Mouse (Mus musculus) heart, postnatal 0 days (tissue): Measurements from ENCODE around the gene Cep85l. TPM values are rescaled to one million over a fixed set of nuclear protein-coding genes. Genes with fewer than 3 reads are reported as not detected.

Experiments used
- ATAC-seq: fragments of 200-750 bp; cut with Nextera tagmentation; 2 replicates; pipeline ENCODE4 v1.8.0; 2017; ENCODE audit warnings: low read depth, moderate number of reproducible peaks, moderate library complexity; ENCODE audit not compliant: insufficient read depth
- DNase-seq: peaks from one replicate; pipeline ENCODE4 v3.0.0-alpha.2; 2016; ENCODE audit warnings: low spot score
- H3K27ac ChIP-seq: fragments of 300-500 bp; sonication (generic); 2 replicates; pipeline ENCODE4 v1.5.1; 2014; ENCODE audit warnings: low read depth, mild to moderate bottlenecking
- H3K27me3 ChIP-seq: fragments of 300-500 bp; sonication (generic); 2 replicates; pipeline ENCODE4 v1.6.1; 2014; ENCODE audit warnings: low read length, mixed read lengths; ENCODE audit not compliant: control insufficient read depth, insufficient read depth
- H3K36me3 ChIP-seq: fragments of 300-500 bp; sonication (generic); replicated peaks from 2 replicates; pipeline ENCODE4 v1.6.1; 2014; ENCODE audit warnings: low read length, mixed read lengths; ENCODE audit not compliant: control insufficient read depth, insufficient read depth
- H3K4me1 ChIP-seq: fragments of 300-500 bp; sonication (generic); 2 replicates; pipeline ENCODE4 v1.6.1; 2014; ENCODE audit warnings: antibody characterized with exemption; ENCODE audit not compliant: control insufficient read depth, insufficient read depth
- H3K4me2 ChIP-seq: fragments of 300-500 bp; sonication (generic); 2 replicates; pipeline ENCODE4 v1.6.1; 2014; ENCODE audit warnings: low read depth, mild to moderate bottlenecking, low read length, moderate library complexity
- H3K4me3 ChIP-seq: fragments of 300-500 bp; sonication (generic); 2 replicates; pipeline ENCODE4 v1.5.1; 2014; ENCODE audit warnings: low read depth, low read length
- H3K9ac ChIP-seq: fragments of 300-500 bp; sonication (generic); replicated peaks from 2 replicates; pipeline ENCODE4 v1.6.1; 2014; ENCODE audit warnings: low read depth, low read length, mixed read lengths
- H3K9me3 ChIP-seq: fragments of 300-500 bp; sonication (generic); replicated peaks from 2 replicates; pipeline ENCODE4 v1.6.1; 2016; ENCODE audit warnings: low read length; ENCODE audit not compliant: control insufficient read depth
- CTCF ChIP-seq: IDR thresholded peaks from 2 replicates; pipeline ENCODE4 v1.5.1; 2016; ENCODE audit warnings: antibody characterized with exemption, control low read depth, low read depth
- EP300 ChIP-seq: IDR thresholded peaks from 2 replicates; pipeline ENCODE4 v1.6.1; 2016; ENCODE audit warnings: antibody characterized with exemption, low read depth
- WGBS: fragments of 180-500 bp; shearing (Covaris S2); extraction: QIAGEN DNeasy Blood & Tissue Kit; methylation state at CpG from one replicate; pipeline ENCODE4 v1.1.7; 2014; 5-methylcytosine and 5-hydroxymethylcytosine counted together
- polyA plus RNA-seq: library from polyadenylated mRNA; unstranded; fragments of >200 nt; fragmentation: Nextera tagmentation; extraction: Ambion mirVana; gene quantifications from 2 replicates; pipeline ENCODE4 v1.2.1, GENCODE M21; 2015
- total RNA-seq: library from RNA; depleted of rRNA; stranded (reverse); fragments of >200 nt; gene quantifications from 2 replicates; pipeline ENCODE4 v1.2.3, GENCODE M21; 2014; ENCODE audit warnings: low replicate concordance

The Cep85l gene
- total and polyA plus RNA-seq, 2 experiments from 2014 or later, result 4.1 to 17.6 TPM

GRCm38 (mm10) chr10:53335974-53336373 is 43.8 kb downstream of the Cep85l start:
- Histone ChIP-seq H3K27me3 (no peaks in the 10 kb centered on the region), H3K9ac (peak overlapping the region; percentile 82), H3K4me1 (peaks cover 26% of the 10 kb centered on the region), H3K36me3 (0 out of 2 replicates have a peak, but pooled peaks cover 3% of the 10 kb centered on the region), H3K4me2 (peak overlapping the region; percentile 63), H3K4me3 (peak overlapping the region; percentile 53), H3K27ac (peak overlapping the region; percentile 96), H3K9me3 (no peaks in the 10 kb centered on the region)
- no peak for ATAC-seq
- TF ChIP-seq EP300, result no peak
- TF ChIP-seq CTCF, result no peak
- WGBS, result 34% methylated on average over 3 of the region's 3 CpGs
- peak; percentile 35 for DNase-seq

DNA sequence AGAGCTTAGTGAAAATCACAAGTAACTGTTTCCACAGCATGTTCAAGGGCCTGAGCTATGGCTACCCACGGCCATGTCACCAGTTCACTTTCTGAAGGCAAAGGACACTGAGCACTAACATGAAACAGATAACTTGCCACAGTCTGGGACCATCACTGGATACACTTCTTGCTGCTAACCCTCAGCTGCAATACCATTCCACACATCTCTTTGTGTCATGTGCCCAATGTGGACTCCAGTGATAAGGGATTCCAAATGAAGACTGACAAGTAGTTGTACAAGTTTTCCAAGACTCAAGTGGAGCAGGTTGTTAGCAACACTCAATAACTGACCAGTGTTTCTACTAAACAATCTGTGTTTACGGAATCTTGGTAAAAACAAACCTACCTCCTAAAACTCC is 44.5 kb downstream of the Cep85l start:
- no peaks in the 10 kb centered on the region for H3K9me3 ChIP-seq
- no peak overlapping the region for H3K9ac ChIP-seq
- no peaks in the 10 kb centered on the region for H3K27me3 ChIP-seq
- 0 out of 2 replicates have a peak overlapping the region, but pooled peaks have one; percentile 53 for H3K4me3 ChIP-seq
- WGBS, result 35% methylated on average over 2 of the region's 2 CpGs
- peak overlapping the region; percentile 96 for H3K27ac ChIP-seq
- DNase-seq (peak; percentile 81), ATAC-seq (peak; percentile 73)
- H3K4me1 ChIP-seq, result peaks cover 31% of the 10 kb centered on the region
- H3K4me2 ChIP-seq, result peak overlapping the region; percentile 63
- TF ChIP-seq CTCF (no peak), EP300 (peak; percentile 83)
- 0 out of 2 replicates have a peak, but pooled peaks cover 3% of the 10 kb centered on the region for H3K36me3 ChIP-seq

DNA sequence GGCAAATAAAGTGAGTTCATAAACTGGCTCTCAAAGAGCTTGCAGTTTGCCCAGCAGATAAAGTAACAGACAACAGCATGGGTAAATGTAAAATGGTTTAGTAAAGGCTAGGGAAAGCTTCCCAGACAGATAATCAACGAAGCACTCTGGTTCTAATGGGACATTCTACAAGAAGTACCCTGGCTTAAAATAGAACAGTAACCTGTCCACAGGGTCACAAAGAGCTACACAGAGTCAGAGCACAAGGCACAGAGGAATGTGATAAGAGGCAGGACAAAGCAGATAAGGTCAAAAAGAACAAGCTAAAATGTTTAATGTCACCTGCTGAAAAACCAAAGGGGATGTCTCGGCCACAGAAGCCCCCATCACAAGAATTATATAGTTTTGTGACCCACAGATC is 47.0 kb downstream of the Cep85l start:
- Histone ChIP-seq H3K36me3 (no peaks in the 10 kb centered on the region), H3K27ac (peak overlapping the region; percentile 96), H3K9ac (peak overlapping the region; percentile 29; the same call in 1 of the 2 replicates), H3K9me3 (no peaks in the 10 kb centered on the region), H3K27me3 (no peaks in the 10 kb centered on the region), H3K4me2 (peak overlapping the region; percentile 33), H3K4me3 (no peak overlapping the region), H3K4me1 (peaks cover 45% of the 10 kb centered on the region)
- DNase-seq (peak; percentile 81), ATAC-seq (peak; percentile 58)
- WGBS, result 24% methylated on average over 2 of the region's 2 CpGs
- TF ChIP-seq CTCF (no peak), EP300 (peak; percentile 92)

DNA sequence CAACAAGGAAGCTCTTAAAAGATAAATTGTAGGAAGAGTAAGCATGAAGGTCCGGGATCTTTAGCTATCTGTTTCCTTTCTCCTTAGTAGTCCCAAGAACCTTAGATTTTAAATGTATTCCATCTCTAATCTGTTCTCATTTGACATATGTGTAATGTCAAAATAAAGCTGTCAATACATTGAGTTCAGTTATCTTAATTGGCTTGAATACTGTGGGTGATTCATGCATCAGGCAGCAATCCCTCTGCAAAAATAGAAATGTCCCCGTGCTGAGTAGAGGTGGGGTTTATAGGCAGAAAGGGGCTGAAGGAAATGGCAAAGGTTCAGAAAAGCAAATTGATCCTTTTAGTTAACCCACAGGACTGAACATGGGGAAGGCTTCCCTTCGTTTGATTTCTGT is 50.5 kb downstream of the Cep85l start:
- peak overlapping the region; percentile 90 for H3K27ac ChIP-seq
- DNase-seq (no peak), ATAC-seq (no peak)
- no peaks in the 10 kb centered on the region for H3K36me3 ChIP-seq
- H3K9ac ChIP-seq, result peak overlapping the region; percentile 37
- H3K4me1 ChIP-seq, result peaks cover 48% of the 10 kb centered on the region
- H3K4me3 ChIP-seq, result no peak overlapping the region
- WGBS, result 11% methylated on average over 3 of the region's 3 CpGs
- TF ChIP-seq CTCF (no peak), EP300 (peak; percentile 70; the same call in 1 of the 2 replicates)
- H3K27me3 ChIP-seq, result no peaks in the 10 kb centered on the region
- peak overlapping the region; percentile 41 for H3K4me2 ChIP-seq
- H3K9me3 ChIP-seq, result no peaks in the 10 kb centered on the region

- no peak for ATAC-seq
- no peak overlapping the region for H3K9ac ChIP-seq
- H3K27me3 ChIP-seq, result no peaks in the 10 kb centered on the region
Measured at GRCm38 (mm10) chr10:53326367-53326766, 53.4 kb downstream of the Cep85l start.

GRCm38 (mm10) chr10:53324663-53325062 is 55.1 kb downstream of the Cep85l start:
- H3K4me3 ChIP-seq, result no peak overlapping the region
- DNase-seq (peak; percentile 95), ATAC-seq (peak; percentile 98)
- 0% methylated on average over 1 of the region's 1 CpGs for WGBS
- H3K27me3 ChIP-seq, result no peaks in the 10 kb centered on the region
- H3K36me3 ChIP-seq, result no peaks in the 10 kb centered on the region
- peaks cover 31% of the 10 kb centered on the region for H3K4me1 ChIP-seq
- H3K4me2 ChIP-seq, result peak overlapping the region; percentile 2; the same call in 1 of the 2 replicates
- H3K27ac ChIP-seq, result peak overlapping the region; percentile 90
- H3K9me3 ChIP-seq, result no peaks in the 10 kb centered on the region
- TF ChIP-seq EP300 (peak; percentile 99), CTCF (no peak)
- H3K9ac ChIP-seq, result no peak overlapping the region

More at GRCm38 (mm10) chr10:53326367-53326766, 53.4 kb downstream of the Cep85l start:
- Histone ChIP-seq H3K4me3 (no peak overlapping the region), H3K27ac (peak overlapping the region; percentile 90), H3K4me1 (peaks cover 39% of the 10 kb centered on the region), H3K4me2 (no peak overlapping the region), H3K36me3 (no peaks in the 10 kb centered on the region), H3K9me3 (no peaks in the 10 kb centered on the region)
- no peak for DNase-seq
- TF ChIP-seq EP300 (no peak), CTCF (no peak)
